Mouse (Mus musculus) neural tube, embryonic 11.5 days (tissue): ENCODE measurements around the gene Crybb1. TPM values are rescaled to one million over a fixed set of nuclear protein-coding genes. Genes with fewer than 3 reads are reported as not detected.

Experiments used
- ATAC-seq: fragments of 200-750 bp; cut with Nextera tagmentation; 2 replicates; pipeline ENCODE4 v1.8.0; 2017; ENCODE audit warnings: moderate number of reproducible peaks, mild to moderate bottlenecking, moderate TSS enrichment, moderate library complexity; ENCODE audit not compliant: insufficient read depth, low FRiP score, low TSS enrichment
- DNase-seq: peaks from one replicate; pipeline ENCODE4 v3.0.0-alpha.2; 2015; ENCODE audit warnings: low spot score
- H3K27ac ChIP-seq: fragments of 300-500 bp; sonication (generic); 2 replicates; pipeline ENCODE4 v1.5.1; 2014; ENCODE audit warnings: low read depth, mild to moderate bottlenecking, low read length
- H3K27me3 ChIP-seq: fragments of 300-500 bp; sonication (generic); 2 replicates; pipeline ENCODE4 v1.6.1; 2014; ENCODE audit warnings: mild to moderate bottlenecking, low read length, mixed read lengths; ENCODE audit not compliant: control insufficient read depth, insufficient read depth
- H3K36me3 ChIP-seq: fragments of 300-500 bp; sonication (generic); 2 replicates; pipeline ENCODE4 v1.6.1; 2014; ENCODE audit warnings: mild to moderate bottlenecking, low read length, moderate library complexity, mixed read lengths; ENCODE audit not compliant: control insufficient read depth, insufficient read depth
- H3K4me1 ChIP-seq: fragments of 300-500 bp; sonication (generic); 2 replicates; pipeline ENCODE4 v1.6.1; 2014; ENCODE audit warnings: low read length, mixed read lengths; ENCODE audit not compliant: control insufficient read depth, insufficient read depth
- H3K4me2 ChIP-seq: fragments of 300-500 bp; sonication (generic); 2 replicates; pipeline ENCODE4 v1.6.1; 2014; ENCODE audit warnings: low read depth, mild to moderate bottlenecking, moderate library complexity
- H3K4me3 ChIP-seq: fragments of 300-500 bp; sonication (generic); 2 replicates; pipeline ENCODE4 v1.5.1; 2014; ENCODE audit warnings: low read depth, low read length
- H3K9ac ChIP-seq: fragments of 300-500 bp; sonication (generic); 2 replicates; pipeline ENCODE4 v1.6.1; 2014; ENCODE audit warnings: mild to moderate bottlenecking, low read length
- H3K9me3 ChIP-seq: fragments of 300-500 bp; sonication (generic); 2 replicates; pipeline ENCODE4 v1.6.1; 2016; ENCODE audit warnings: low read length; ENCODE audit not compliant: control insufficient read depth
- WGBS: fragments of 180-500 bp; shearing (Covaris S2); extraction: QIAGEN DNeasy Blood & Tissue Kit; methylation state at CpG from one replicate; pipeline ENCODE4 v1.1.7; 2014; 5-methylcytosine and 5-hydroxymethylcytosine counted together
- polyA plus RNA-seq: library from polyadenylated mRNA; unstranded; fragments of >200 nt; fragmentation: Nextera tagmentation; extraction: Ambion mirVana; gene quantifications from 2 replicates; pipeline ENCODE4 v1.2.1, GENCODE M21; 2014

Gene Crybb1
- polyA plus RNA-seq, 1 experiment from 2014 or later, result 0.90 TPM

DNA sequence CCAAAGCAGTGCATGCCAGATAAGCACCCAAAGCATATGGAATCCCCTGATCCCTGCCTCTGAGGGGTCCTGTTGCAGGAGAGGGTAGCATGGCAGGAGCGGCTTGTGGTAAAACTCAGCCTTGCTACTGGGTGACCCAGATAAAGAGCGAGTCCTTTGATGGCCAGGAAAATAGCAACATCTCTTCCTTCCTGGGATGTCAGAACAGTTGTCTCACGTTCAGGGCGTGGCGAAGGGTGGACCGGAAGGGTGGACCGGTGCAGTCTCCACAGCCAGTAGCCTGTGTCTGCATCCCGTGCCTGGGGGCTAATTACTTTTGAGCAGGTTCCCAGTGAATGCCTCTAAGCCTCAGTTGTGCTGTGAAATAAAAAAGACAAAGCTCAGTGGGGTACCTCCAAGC is 2.4 kb upstream of the Crybb1 start:
- Histone ChIP-seq H3K9me3 (no peaks in the 10 kb centered on the region), H3K27me3 (no peaks in the 10 kb centered on the region), H3K4me2 (no peak overlapping the region), H3K4me1 (no peaks in the 10 kb centered on the region), H3K4me3 (no peak overlapping the region), H3K36me3 (no peaks in the 10 kb centered on the region), H3K9ac (no peak overlapping the region), H3K27ac (no peak overlapping the region)
- WGBS, result 21% methylated on average over 8 of the region's 8 CpGs
- ATAC-seq (no peak), DNase-seq (no peak)

DNA sequence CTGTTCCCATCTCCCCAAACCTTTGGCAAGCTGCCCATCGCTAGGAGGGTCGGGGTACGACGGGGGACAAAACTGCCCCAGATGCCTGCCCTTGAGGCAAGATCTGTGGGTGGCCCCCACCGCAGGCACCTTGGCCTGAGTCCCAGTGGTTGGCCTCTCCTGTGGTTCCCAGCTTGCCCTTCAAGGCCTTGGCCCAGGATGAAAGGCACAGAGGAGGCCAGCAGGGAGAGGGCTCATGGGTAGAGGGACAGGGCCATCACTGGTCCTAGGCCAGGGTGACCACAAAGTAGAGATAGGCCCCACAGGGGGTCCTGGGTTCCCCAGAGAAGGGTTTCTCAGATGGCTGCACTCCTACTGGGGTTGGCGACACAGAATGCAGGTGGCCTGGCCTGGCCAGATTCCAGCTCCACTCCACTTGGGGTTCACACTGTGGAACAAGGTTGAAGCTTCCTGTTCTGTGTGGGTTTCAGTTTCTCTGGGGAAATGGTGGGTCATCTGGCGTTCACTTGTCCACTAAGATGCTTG is 1.3 kb upstream of the Crybb1 start:
- H3K27me3 ChIP-seq, result no peaks in the 10 kb centered on the region
- H3K27ac ChIP-seq, result no peak overlapping the region
- DNase-seq (no peak), ATAC-seq (no peak)
- WGBS, result 85% methylated on average over 7 of the region's 7 CpGs
- no peaks in the 10 kb centered on the region for H3K4me1 ChIP-seq
- no peaks in the 10 kb centered on the region for H3K36me3 ChIP-seq
- H3K4me2 ChIP-seq, result no peak overlapping the region
- H3K9me3 ChIP-seq, result no peaks in the 10 kb centered on the region
- H3K9ac ChIP-seq, result no peak overlapping the region
- no peak overlapping the region for H3K4me3 ChIP-seq

DNA sequence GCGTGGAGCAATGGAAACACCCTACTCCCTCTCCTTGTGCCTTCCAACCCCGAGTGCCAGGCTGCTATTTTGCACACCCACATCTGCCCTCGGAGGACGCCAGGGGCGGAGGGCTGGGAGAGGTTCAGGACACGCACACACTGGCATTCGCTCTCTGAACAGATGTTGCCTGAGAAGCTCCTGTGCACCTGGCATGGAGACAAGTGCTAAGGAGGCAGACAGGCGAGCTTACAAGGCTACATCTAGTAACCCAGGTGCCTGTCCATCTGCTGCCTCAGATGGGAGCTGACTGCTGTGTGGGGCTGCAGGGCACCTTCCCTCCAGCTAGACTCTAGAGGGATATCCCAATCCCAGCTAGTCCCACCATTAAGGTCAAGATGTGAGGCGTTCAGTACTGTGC is 842 bp downstream of the Crybb1 start:
- H3K27me3 ChIP-seq, result no peaks in the 10 kb centered on the region
- WGBS, result 76% methylated on average over 9 of the region's 9 CpGs
- no peaks in the 10 kb centered on the region for H3K36me3 ChIP-seq
- H3K4me1 ChIP-seq, result no peaks in the 10 kb centered on the region
- no peaks in the 10 kb centered on the region for H3K9me3 ChIP-seq
- no peak overlapping the region for H3K27ac ChIP-seq
- H3K4me3 ChIP-seq, result no peak overlapping the region
- ATAC-seq, result no peak
- no peak overlapping the region for H3K9ac ChIP-seq
- no peak overlapping the region for H3K4me2 ChIP-seq
- DNase-seq, result no peak

DNA sequence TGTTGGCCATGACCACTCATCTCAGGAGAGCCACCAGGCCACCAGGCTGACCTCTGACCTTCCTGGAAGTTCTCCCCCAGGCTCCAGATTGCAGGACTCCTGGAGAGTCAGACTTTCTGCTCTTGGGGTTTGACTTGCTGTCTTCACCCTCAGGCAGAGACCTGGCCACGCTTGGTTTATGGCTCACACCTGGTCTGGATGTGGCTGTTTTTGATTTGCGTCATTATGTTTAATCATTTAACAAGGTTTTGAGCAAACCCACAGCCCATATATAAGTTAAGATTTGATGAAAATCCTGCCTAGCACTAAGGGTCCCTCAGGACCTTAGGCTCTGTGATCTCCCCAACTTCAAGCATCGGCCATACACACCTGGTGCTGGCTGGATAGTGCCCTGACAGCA is 2.3 kb downstream of the Crybb1 start:
- 86% methylated on average over 3 of the region's 3 CpGs for WGBS
- ATAC-seq, result no peak
- Histone ChIP-seq H3K36me3 (no peaks in the 10 kb centered on the region), H3K4me2 (no peak overlapping the region), H3K4me1 (no peaks in the 10 kb centered on the region), H3K27ac (no peak overlapping the region), H3K9me3 (no peaks in the 10 kb centered on the region), H3K4me3 (no peak overlapping the region), H3K9ac (no peak overlapping the region), H3K27me3 (no peaks in the 10 kb centered on the region)
- no peak for DNase-seq

DNA sequence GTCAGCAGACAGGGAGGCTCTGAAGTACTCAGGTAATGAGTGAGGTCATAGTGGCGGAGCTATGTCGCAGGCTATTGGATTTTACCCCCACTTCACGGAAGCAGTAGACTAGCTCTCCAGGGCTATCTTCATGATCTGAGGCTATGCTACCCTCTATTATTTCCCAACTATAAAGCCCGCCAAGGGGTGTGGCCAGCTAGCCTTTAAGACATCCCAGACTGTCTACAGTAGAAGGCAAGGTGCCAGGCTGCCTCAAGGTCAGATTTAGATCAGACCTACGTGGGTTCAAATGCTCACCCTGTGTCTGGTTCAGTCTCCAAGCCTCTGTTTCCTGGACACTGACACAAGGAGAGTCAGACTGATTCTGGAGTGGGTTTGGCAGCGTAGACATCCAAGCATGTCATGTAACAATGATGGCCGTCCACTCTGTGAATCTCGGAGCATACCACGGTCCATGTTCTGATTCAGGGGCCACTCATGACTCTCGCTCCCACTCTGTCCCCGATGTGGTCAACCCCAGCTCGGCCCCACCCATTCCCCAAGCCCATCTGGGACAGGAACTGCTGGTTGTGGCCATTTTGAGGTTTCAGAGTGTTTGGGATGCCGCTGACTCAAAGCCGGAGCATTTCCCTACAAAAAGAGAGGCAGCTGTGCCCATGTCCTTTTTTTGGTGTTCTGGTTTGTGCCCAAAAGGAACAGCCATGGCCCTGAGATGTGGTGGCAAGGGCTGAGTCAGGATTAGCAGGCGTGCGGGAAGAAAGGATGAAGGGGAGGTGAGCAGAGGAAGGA is 4.4 kb downstream of the Crybb1 start:
- no peak for ATAC-seq
- 90% methylated on average over 16 of the region's 16 CpGs for WGBS
- H3K4me2 ChIP-seq, result no peak overlapping the region

DNA sequence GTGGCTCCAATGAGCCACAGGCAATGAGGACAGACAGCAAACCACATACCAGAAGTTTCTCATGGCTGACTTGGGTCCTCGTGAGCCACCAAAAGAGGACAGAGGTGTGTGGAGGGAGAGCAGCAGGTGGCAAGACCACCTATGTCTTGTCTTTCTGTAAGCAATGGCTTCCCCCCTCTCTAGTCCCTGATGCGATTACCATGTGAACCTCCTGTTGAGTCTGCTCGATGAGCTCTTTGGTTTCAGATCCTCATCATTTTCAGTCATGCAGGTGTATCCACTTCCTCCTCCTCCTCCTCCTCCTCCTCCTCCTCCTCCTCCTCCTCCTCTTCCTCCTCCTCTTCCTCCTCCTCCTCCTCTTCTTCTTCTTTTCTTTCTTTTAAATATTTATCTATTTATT is 5.2 kb downstream of the Crybb1 start:
- 79% methylated on average over 3 of the region's 3 CpGs for WGBS
- no peak for ATAC-seq
- H3K4me1 ChIP-seq, result no peaks in the 10 kb centered on the region
- H3K27me3 ChIP-seq, result no peaks in the 10 kb centered on the region
- no peaks in the 10 kb centered on the region for H3K9me3 ChIP-seq
- no peak overlapping the region for H3K27ac ChIP-seq
- H3K9ac ChIP-seq, result no peak overlapping the region
- H3K4me2 ChIP-seq, result no peak overlapping the region
- no peak overlapping the region for H3K4me3 ChIP-seq
- H3K36me3 ChIP-seq, result no peaks in the 10 kb centered on the region
- no peak for DNase-seq

More for the DNA sequence above, 4.4 kb downstream of the Crybb1 start:
- H3K4me3 ChIP-seq, result no peak overlapping the region
- H3K27me3 ChIP-seq, result no peaks in the 10 kb centered on the region
- DNase-seq, result no peak
- no peak overlapping the region for H3K27ac ChIP-seq
- H3K36me3 ChIP-seq, result no peaks in the 10 kb centered on the region
- H3K9me3 ChIP-seq, result no peaks in the 10 kb centered on the region
- no peaks in the 10 kb centered on the region for H3K4me1 ChIP-seq
- no peak overlapping the region for H3K9ac ChIP-seq

DNA sequence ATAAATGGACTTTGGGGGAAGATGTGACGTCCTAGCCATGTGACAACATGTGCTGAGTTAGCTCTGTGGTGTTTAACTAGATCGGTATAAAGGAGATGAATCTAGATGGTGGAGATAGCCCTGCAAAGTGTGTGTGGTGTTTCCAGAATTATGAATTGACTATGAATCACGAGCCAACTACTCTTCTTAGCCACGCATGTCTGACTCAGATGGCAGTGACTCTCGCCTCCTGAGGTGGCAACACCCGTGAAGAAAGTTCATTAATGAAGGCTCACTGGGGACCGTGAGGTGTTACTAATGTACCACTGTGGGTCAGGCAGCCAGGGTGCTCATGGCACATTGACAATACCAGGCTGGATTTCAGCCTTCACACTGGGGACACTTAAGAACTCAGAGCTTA is 8.5 kb downstream of the Crybb1 start:
- no peaks in the 10 kb centered on the region for H3K9me3 ChIP-seq
- no peak overlapping the region for H3K9ac ChIP-seq
- 87% methylated on average over 7 of the region's 7 CpGs for WGBS
- no peaks in the 10 kb centered on the region for H3K4me1 ChIP-seq
- no peak overlapping the region for H3K27ac ChIP-seq
- no peak overlapping the region for H3K4me2 ChIP-seq
- H3K27me3 ChIP-seq, result no peaks in the 10 kb centered on the region
- DNase-seq, result no peak
- no peak overlapping the region for H3K4me3 ChIP-seq
- ATAC-seq, result no peak
- no peaks in the 10 kb centered on the region for H3K36me3 ChIP-seq

DNA sequence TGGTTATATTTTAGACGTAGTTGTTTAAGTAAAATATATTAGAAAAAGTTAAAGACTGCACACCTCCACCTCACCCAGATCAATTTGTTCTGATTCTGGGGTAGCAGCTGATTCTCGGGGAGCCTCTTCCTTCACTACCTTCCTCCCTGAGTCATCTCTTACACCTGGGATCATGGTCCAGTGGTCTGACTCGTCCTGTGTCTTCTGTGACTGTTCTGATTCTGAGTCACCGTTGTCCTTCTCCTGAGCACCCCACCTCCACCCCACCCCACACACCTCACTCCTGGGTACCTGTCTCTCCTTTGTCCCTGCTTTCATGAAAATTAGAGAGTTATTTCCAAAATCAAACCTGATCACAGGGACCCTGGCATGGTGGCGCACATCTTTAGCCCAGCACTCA is 9.5 kb downstream of the Crybb1 start:
- Histone ChIP-seq H3K27ac (no peak overlapping the region), H3K4me3 (no peak overlapping the region), H3K27me3 (no peaks in the 10 kb centered on the region), H3K9me3 (no peaks in the 10 kb centered on the region), H3K4me1 (no peaks in the 10 kb centered on the region), H3K9ac (no peak overlapping the region), H3K36me3 (no peaks in the 10 kb centered on the region), H3K4me2 (no peak overlapping the region)
- WGBS, result 90% methylated on average over 5 of the region's 5 CpGs
- ATAC-seq (no peak), DNase-seq (no peak)

DNA sequence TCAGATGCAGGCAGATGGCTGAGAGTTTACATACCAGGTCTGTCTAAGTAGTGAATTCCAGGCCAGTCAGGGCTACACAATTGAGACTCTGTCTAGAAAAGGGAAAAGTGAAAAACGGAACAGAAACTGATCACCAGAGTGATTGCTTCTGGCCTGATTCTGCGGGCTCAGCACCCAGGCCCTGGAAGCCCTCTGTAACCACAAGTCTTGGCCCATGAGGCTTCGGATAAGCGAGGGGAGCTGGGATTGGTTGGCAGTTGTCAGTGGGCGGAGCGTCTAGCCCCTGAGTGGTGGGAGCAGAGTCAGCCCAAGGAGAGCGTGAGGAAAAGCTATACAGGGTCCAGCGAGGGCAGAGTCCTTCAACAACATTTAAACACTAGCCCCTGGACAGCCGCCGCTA is 9.9 kb downstream of the Crybb1 start:
- Histone ChIP-seq H3K4me3 (no peak overlapping the region), H3K4me1 (no peaks in the 10 kb centered on the region), H3K36me3 (no peaks in the 10 kb centered on the region), H3K9me3 (no peaks in the 10 kb centered on the region), H3K27ac (no peak overlapping the region), H3K4me2 (peak overlapping the region; percentile 16; the same call in 1 of the 2 replicates), H3K9ac (no peak overlapping the region), H3K27me3 (no peaks in the 10 kb centered on the region)
- ATAC-seq (no peak), DNase-seq (peak; percentile 61)
- 10% methylated on average over 10 of the region's 10 CpGs for WGBS
